Mouse (Mus musculus) small intestine, adult 2 months (tissue): ENCODE measurements around the gene Lsm3. TPM values are rescaled to one million over a fixed set of nuclear protein-coding genes. Genes with fewer than 3 reads are reported as not detected.
A peak's percentile ranks its signal among the peaks of the same experiment; 100 is the strongest.

Source experiments
- H3K27ac ChIP-seq: fragments of 200-500 bp; 2 replicates; pipeline ENCODE4 v1.5.1; 2012; ENCODE audit warnings: low read depth, low read length, control low read depth, inconsistent platforms; ENCODE audit not compliant: insufficient read depth
- H3K27me3 ChIP-seq: fragments of 200-500 bp; 2 replicates; pipeline ENCODE4 v1.6.1; 2012; ENCODE audit warnings: mild to moderate bottlenecking, moderate library complexity, low read length, inconsistent platforms; ENCODE audit not compliant: control insufficient read depth, insufficient read depth
- H3K36me3 ChIP-seq: fragments of 200-500 bp; 2 replicates; pipeline ENCODE4 v1.6.1; 2012; ENCODE audit warnings: mild to moderate bottlenecking, low read length, control low read depth, inconsistent platforms; ENCODE audit not compliant: control insufficient read depth, insufficient read depth
- H3K4me1 ChIP-seq: fragments of 200-500 bp; 2 replicates; pipeline ENCODE4 v1.6.1; 2012; ENCODE audit warnings: low read length, inconsistent platforms, mixed read lengths; ENCODE audit not compliant: control insufficient read depth, insufficient read depth, insufficient read length
- H3K4me3 ChIP-seq: fragments of 200-500 bp; 2 replicates; pipeline ENCODE4 v1.5.1; 2012; ENCODE audit warnings: low read depth, mild to moderate bottlenecking, control low read depth, inconsistent platforms, low read length, moderate library complexity
- CTCF ChIP-seq: fragments of 200-500 bp; IDR thresholded peaks from 2 replicates; pipeline ENCODE4 v1.5.1; 2012; ENCODE audit warnings: low read depth, mild to moderate bottlenecking, control low read depth, inconsistent platforms, low read length, moderate library complexity, mixed read lengths; ENCODE audit not compliant: insufficient replicate concordance, insufficient read length; ENCODE audit errors: extremely low read depth
- POLR2A ChIP-seq: fragments of 200-500 bp; IDR thresholded peaks from 2 replicates; pipeline ENCODE4 v1.6.1; 2012; ENCODE audit warnings: low read depth, mild to moderate bottlenecking, control low read depth, inconsistent platforms, low read length, moderate library complexity
- WGBS: fragments of 180-500 bp; shearing (Covaris S2); methylation state at CpG from one replicate; pipeline ENCODE4 v1.1.7; 2018; 5-methylcytosine and 5-hydroxymethylcytosine counted together
- polyA plus RNA-seq: library from polyadenylated mRNA; depleted of rRNA; stranded (reverse); fragments of >200 nt; gene quantifications from 2 replicates; pipeline ENCODE4 v1.2.3, GENCODE M21; 2012

Lsm3 gene
- polyA plus RNA-seq, 1 experiment = 12.5 TPM

DNA sequence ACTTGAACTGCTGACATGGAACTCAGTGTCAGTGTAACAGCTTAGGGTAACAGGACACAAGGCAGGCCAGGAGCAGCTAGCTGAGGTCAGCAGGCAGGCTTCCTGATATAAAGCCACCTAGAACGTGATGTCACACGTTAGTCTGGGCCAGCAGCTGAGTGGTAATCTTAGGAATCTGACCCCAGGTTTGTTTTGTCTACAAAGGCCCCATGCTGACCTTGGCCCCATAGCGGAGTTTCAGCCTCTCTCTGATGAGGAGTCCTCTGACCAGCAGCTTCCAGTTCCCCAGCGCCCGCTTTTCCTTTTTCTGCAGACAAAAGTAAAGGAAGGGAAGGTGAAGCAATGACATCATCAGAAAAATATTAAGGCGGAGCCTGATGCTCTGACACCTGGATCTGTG lies 24.7 kb upstream of the Lsm3 start:
- Histone ChIP-seq H3K4me1 (peaks cover 3% of the 10 kb centered on the region), H3K36me3 (peaks cover 46% of the 10 kb centered on the region), H3K4me3 (no peak overlapping the region), H3K27ac (no peak overlapping the region), H3K27me3 (no peaks in the 10 kb centered on the region)
- WGBS = 74% methylated on average over 6 of the region's 6 CpGs
- TF ChIP-seq POLR2A = no peak
- TF ChIP-seq CTCF = no peak

DNA sequence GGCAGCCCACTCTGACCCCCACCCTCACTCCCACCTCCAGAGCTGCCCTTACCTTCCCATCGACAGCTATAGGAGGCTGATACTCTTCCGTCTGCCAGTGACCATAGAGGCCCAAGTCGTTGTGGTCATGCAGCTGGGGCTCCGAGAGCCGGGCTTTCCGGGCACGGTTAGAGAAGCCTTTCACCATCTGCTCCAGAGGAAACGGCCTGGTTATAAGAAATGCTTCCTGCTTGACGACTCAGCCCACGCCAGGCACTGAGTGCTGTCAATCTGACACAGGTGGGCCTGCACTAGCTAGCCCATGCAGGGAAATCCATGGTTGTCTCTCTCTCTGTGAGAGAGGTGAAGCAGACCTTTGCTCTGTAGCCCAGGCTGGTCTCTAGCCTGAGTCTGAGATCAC lies 22.7 kb upstream of the Lsm3 start:
- Histone ChIP-seq H3K4me3 (no peak overlapping the region), H3K27me3 (no peaks in the 10 kb centered on the region), H3K27ac (no peak overlapping the region), H3K36me3 (peaks cover 40% of the 10 kb centered on the region), H3K4me1 (peaks cover 3% of the 10 kb centered on the region)
- 84% methylated on average over 10 of the region's 10 CpGs for WGBS
- TF ChIP-seq POLR2A (no peak), CTCF (no peak)

DNA sequence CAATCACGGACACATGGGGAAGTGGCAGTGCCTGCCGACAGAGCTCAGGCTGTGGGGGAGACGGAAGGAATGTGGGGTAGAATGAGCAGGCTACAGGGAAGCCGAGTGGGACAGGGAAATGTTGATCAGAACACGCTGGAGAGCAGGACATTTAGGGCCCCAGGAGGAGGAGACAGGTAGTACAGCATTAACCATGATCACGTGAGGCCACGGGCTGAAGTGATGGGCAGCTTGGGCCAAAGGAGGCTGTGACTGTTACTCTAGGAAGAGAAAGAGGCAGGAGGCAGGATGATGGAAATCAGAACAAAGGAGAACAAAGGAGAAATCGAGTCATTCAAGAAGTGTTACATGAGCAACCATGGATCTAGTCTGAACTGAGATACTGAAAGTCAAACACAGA lies 21.2 kb upstream of the Lsm3 start:
- 77% methylated on average over 8 of the region's 8 CpGs for WGBS
- Histone ChIP-seq H3K27ac (no peak overlapping the region), H3K36me3 (peaks cover 49% of the 10 kb centered on the region), H3K4me1 (no peaks in the 10 kb centered on the region; the same call in 1 of the 2 replicates), H3K4me3 (no peak overlapping the region), H3K27me3 (no peaks in the 10 kb centered on the region)
- no peak for TF ChIP-seq CTCF
- TF ChIP-seq POLR2A = no peak

DNA sequence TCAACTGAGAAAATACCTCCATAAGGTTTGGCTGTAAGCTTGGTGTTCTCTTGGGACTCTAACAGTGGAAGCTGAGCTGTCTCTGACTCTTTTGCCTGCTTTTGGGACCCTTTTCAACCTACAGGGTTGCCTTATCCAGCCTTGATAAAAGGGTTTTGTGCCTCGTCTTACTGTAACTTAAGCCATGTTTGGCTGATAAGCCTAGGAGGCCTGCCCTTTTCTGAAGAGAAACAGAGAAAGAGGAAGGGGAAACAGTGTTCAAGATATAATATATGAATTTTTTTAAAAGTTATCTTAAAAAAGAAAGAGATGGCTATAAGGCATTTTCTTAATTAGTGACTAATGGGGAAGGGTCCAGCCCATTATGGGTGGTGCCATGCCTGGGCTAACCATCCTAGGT lies 12.4 kb upstream of the Lsm3 start:
- no peaks in the 10 kb centered on the region for H3K4me1 ChIP-seq
- H3K4me3 ChIP-seq = no peak overlapping the region
- H3K36me3 ChIP-seq = peaks cover 73% of the 10 kb centered on the region
- no peak overlapping the region for H3K27ac ChIP-seq
- TF ChIP-seq CTCF = no peak
- TF ChIP-seq POLR2A = no peak
- 87% methylated on average over 1 of the region's 1 CpGs for WGBS
- H3K27me3 ChIP-seq = no peaks in the 10 kb centered on the region

DNA sequence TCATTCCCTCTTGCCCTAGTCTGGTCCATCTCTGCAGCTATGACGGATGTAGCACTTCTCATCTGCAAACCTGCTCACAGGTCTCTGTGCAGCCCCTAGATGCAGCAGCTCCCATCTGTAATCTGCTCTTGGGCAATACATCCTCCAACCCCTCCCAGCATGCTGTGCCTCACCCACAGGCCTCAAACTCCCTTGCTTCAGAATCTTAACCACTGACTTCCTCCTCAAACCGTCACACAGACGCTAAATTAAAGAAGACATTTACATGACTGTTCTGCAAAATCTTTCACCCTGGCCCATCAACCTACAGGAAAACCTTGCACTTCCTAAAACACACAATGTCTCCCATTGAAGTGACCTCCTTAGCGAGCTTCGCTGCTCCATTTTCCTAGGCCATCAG lies 9.7 kb upstream of the Lsm3 start:
- Histone ChIP-seq H3K4me3 (no peak overlapping the region), H3K36me3 (peaks cover 50% of the 10 kb centered on the region), H3K27me3 (no peaks in the 10 kb centered on the region), H3K27ac (peak overlapping the region; percentile 41), H3K4me1 (no peaks in the 10 kb centered on the region)
- 88% methylated on average over 5 of the region's 5 CpGs for WGBS
- TF ChIP-seq CTCF (no peak), POLR2A (no peak)

DNA sequence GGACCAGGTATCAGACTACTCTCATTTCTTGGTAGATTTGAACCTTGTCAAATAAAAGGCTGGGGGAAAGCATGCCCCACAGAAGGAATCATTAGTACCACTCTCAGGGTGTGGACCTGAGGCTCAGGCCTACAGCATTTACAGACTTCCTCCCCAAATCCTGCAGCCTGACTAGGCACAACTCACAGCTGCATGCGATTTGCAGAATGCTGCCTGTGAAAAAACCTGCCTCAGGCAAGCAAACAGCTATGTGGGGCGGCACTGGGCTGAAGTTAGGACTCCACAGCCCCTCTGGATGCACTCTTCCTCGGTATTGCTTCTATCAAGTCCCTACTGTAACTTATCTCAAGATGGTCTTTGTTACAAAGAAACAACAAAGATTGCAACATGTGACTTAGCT lies 7.7 kb upstream of the Lsm3 start:
- Histone ChIP-seq H3K4me3 (no peak overlapping the region), H3K27me3 (no peaks in the 10 kb centered on the region), H3K4me1 (no peaks in the 10 kb centered on the region), H3K27ac (no peak overlapping the region), H3K36me3 (peaks cover 38% of the 10 kb centered on the region)
- TF ChIP-seq POLR2A = no peak
- no peak for TF ChIP-seq CTCF
- WGBS = 87% methylated on average over 3 of the region's 3 CpGs

DNA sequence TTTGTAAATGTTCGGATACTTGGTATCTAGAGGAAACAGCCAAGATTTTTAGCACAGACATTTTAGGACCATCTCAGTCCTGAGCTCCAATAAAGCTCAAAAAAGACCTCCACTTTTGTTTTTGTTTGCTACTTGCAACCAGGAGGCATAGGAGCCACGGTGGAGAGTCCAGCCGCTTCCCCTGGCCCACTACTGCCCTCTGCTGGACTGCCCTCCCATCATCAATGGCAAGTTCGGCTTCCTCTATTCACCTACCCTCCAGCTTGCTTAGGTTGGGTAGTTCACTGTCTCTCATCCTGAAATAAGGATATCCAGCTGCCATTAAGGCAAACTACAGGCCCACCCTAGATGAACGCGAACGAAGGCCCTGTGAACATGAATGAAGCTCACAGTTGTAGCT lies 6.4 kb upstream of the Lsm3 start:
- H3K36me3 ChIP-seq = peaks cover 28% of the 10 kb centered on the region
- TF ChIP-seq CTCF (peak; percentile 98), POLR2A (no peak)
- H3K4me3 ChIP-seq = no peak overlapping the region
- H3K27ac ChIP-seq = no peak overlapping the region
- no peaks in the 10 kb centered on the region for H3K27me3 ChIP-seq
- WGBS = 45% methylated on average over 7 of the region's 7 CpGs
- no peaks in the 10 kb centered on the region for H3K4me1 ChIP-seq

DNA sequence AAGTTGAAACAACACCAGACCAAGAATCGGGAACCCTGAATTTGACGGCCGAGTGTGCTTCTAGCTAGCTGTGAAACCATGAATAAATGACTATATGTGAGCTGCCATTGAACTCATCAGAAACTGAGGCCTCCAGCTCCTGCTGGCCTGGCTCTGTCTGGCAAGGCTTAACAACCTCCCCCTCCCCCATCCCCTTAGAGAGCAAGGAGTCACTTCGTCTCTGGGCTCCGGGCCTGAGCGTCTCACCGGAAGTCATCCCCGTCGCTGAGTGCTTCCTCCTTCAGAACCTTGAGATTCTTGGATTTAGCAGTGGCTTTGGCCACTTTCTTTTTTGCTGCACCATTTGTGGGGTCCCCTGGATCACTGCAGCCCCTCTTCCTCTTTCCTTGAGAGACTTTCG lies 5.5 kb upstream of the Lsm3 start:
- Histone ChIP-seq H3K4me1 (peaks cover 2% of the 10 kb centered on the region; the same call in 1 of the 2 replicates), H3K27me3 (no peaks in the 10 kb centered on the region), H3K27ac (no peak overlapping the region), H3K36me3 (peaks cover 19% of the 10 kb centered on the region), H3K4me3 (no peak overlapping the region)
- 81% methylated on average over 10 of the region's 10 CpGs for WGBS
- TF ChIP-seq CTCF (no peak), POLR2A (no peak)
